Mouse (Mus musculus) thymus, adult 18-20 months (tissue): Measurements from ENCODE around the gene Ern1.
"Not testable (repeated sequence)": the region's sequence is repeated elsewhere in the genome, so short reads cannot be mapped to it uniquely, and the experiment has no call there.

ENCODE experiments used
- DNase-seq, 2 experiments: peaks; one replicate each; pipeline ENCODE4 v3.0.0; 2022; ENCODE audit warnings: mixed read lengths in 2 of 2

Gene Ern1

DNA sequence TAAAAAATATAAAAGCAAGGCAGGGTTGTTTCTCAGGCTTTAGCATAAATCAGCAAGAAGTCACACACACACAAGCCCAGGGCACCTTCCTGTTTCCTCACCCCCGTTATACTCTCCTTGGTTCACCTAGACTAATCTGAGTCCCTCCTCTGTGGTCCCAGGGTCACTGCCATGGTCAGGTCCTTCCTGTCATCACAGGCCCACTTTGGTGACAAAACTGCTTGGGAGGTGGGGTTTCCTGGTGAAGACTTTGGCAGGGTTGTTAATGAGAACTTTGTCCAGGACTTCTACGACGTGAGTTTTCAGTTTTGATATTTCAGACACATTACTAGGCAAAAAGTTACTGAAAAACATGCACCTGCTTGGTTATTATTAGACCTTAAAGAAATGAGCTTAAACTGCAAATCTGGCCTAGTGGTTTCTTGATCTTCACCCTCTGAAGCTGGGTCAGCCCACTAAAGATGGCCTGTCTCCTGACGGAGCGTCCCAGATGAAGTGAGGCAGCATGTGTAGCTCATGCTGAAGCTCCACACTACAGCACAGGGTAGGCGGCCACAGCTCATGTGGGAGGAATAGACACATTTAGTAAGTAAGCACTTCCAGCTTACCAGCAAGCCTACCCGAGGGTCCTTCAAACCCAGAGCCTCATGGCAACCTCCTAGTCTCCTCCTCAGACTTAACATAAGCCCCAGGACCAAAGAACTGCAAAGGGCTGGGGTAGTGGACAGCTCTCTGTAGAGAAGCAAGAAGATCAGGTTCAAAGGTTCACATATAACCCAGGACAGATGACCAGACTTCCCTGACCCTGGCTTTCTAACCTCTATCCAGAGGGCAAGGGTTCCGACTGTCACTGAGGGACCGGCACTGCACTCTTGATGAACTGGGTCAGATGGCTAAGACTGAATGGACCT, 7.8 kb downstream of the Ern1 start:
- no peak for DNase-seq

DNA sequence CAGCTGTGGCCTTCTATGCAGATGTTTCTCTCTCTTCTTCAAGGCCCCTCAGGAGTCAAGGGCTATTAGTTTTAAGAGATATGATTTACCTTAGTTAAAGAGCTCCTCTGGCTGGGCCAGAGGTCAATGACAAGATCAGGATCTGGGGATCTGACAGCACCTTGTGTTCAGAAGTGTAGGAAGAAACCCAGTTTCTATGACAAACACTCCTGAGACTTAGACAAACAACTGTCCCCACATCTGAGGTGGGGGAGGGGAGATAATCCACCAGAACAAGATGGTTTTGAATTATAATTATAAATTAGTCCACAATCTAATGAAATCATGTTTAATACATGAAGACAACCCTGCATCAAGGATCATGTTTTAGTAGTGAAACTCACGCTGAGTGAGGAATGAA, 8.9 kb downstream of the Ern1 start:
- DNase-seq, result no peak

DNA sequence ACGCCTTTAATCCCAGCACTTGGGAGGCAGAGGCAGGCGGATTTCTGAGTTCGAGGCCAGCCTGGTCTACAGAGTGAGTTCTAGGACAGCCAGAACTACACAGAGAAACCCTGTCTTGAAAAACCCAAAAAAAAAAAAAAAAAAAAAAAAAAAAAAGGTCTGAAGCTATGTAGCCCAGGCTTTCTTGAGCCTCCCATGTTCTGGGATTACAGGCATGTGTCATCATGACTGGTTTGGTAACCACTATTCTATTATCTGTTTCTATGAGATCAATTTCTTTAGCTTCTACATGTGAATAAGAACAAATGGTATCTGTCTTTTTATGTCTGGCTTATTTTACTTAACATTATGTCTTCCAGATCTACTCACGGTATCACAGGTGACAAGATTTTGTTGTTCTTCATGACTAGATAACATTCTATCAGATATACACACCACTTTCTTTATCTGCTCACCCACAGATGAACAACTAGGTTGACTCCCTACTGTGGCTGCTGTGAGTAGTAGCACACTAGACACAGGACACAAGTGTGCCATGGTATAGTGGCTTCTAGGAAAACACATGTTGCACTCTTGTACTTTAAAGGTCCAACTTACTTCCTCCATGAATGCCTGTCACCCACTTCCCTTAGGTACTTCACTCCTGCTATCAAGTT, 10.0 kb downstream of the Ern1 start:
- DNase-seq, result no peak

DNA sequence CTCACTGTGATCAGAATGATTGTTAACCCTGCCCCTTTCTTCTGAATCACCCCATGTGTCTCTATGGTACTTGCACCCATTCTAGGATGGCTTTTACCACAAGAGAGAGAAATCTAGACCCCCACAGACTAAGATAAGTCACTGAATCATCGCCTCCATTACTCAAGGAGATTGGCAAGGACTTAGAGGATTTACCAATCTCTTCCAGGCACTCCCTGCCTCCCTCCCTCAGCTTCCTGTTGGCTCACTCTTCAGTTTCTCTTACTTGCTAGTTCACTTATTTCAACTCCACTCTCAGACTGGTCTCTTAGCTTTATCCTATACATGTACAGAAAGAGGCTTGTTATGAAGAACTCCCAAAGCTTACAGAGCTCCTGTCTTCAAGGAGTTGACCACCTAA, 12.3 kb downstream of the Ern1 start:
- DNase-seq, result no peak

DNA sequence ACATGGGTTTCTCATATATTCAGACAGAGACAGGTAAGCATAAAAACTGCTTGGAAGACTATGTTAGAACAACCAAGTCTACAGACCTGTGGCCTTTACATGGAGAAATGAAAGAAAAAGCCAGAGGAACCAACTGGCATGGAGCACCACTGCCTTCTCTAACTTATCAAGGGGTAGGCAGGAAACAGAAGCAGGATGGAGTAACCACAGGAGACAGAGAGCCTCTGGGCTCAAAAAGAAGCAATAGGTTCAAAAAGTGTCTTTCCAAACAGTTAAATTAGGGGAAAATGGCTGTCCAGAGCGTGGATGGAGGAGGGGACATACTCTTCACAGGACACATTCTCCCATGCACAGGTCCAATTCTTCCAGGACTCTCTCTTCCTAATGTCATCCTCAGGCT, 16.0 kb downstream of the Ern1 start:
- no peak for DNase-seq

DNA sequence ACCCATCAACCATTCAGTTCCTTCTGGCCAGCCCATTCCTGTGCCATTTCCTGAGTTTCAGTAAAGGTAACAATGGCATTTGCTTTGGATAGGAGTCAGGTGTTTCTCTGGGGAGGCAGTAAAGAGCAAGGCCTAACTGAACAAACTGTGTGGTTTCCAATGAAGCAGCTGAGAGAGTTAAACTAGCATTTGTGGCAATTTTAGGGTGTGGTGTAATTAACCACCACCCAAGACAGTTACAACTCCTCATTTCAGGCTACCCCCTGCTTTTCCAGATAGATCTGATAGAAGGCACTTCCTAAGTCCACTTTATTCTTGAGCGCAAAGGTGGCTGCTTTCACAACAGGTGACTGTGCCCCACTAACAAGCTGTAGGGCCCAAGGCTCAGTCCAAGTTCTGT, 19.1 kb downstream of the Ern1 start:
- no peak for DNase-seq

DNA sequence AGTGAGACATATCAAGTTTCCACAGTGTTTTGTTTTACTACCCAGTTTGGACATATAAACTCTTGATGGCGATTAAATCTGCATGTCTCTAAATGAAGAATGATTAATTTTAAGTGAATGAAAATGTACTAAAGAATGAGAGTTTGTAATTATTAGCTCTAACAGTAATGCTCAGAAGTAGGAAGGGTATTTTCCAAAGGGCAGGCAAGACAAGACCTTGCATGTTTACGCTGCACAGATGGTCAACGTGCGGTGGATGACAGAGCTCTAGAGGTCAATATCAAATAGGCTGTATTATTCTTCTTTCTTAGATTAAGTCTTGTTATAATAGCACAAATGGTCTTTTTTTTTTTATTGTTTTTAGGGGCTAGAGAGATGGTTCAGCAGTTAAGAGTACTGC, 21.7 kb downstream of the Ern1 start:
- DNase-seq, result no peak

DNA sequence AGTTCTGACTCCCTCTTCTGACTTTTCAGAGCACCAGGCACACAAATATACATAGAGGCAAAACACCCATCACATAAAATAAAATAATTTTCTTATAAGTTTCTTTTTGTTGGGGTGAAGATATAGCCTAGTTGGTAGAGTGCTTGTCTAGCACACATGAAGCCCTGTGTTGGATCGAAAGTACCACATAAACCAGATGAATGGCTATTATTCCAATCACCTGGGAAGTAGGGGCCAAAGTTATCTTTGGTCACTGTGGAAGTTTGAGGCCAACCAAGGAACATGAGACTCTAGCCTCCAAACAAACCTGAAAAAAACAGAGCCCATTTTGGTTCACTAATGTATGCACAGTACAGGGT, 22.1 kb downstream of the Ern1 start:
- DNase-seq, result no peak

DNA sequence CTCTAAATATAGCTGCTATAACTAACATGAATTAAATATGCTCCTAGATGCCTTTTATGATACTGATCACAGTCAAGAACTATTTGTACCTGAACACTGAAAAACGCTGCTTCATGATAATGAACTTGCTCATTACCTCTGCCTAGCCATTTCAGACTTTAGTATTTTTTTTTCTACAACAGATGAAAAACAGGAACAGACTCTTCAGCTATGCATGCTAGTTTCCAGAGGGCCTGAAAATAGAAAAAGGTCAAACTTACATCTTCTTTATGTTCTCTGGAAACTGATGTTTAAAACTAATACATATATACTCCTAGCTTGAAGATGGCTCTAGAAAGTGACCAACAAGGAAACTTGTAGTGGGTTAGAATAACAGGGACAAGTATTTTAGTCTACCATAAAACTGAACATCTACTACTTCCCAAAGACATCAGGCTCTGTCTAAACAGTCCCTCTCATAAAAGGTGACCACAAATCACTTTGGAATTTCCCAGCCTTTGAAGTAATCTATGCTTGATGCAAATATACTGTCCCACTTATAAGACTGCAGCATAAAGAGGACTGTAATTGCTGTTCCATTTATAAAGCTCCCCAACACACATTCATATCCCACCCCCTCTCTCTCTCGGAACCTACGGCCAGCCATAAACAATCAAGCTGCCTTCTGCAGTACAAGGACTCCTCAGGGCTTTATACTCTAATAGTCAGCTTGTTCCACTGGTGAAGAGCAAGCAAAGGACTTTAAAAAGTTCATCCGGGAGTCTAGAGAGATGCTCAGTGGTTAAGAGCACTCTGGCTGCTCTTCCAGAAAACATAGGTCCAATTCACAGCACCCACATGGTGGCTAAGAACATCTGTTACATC, 22.7 kb downstream of the Ern1 start:
- no peak for DNase-seq

DNA sequence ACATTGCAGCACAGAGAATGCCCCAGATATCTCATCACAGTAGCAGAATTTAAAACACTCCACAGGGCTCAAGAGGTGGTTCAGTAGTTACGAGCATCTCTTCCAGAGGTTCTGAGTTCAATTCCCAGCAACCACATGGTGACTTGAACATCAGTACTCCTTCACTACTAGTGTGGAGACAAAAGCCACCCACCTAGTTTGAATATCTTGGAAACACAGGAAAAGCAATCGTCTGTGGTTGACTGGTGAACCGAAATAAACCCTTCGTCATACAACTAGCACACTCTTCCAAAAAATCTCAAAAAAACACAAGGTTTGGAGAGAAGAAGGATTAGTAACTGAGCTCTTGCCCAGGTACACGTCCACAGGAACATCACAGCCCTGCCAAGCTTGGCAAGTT, 23.8 kb downstream of the Ern1 start:
- no peak for DNase-seq

DNA sequence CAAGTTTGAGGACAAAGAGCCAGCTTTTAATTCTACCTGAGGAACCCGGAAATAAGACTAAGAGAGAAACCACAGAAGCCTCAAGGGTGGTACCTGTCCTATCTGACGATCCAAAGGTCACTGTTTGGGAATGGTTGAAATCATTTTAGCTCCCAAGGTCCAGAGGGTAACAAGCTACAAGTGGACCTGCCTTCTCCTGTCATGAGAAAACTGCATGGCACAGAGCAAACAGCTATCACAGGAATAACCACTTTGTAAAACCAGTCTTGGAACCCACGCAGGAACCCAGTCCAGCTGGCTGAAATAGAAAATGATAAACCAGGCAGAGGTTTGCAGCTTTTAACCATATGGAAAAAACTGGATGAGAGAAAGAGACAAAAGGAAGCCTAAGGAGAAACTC, 25.3 kb downstream of the Ern1 start:
- no peak for DNase-seq

DNA sequence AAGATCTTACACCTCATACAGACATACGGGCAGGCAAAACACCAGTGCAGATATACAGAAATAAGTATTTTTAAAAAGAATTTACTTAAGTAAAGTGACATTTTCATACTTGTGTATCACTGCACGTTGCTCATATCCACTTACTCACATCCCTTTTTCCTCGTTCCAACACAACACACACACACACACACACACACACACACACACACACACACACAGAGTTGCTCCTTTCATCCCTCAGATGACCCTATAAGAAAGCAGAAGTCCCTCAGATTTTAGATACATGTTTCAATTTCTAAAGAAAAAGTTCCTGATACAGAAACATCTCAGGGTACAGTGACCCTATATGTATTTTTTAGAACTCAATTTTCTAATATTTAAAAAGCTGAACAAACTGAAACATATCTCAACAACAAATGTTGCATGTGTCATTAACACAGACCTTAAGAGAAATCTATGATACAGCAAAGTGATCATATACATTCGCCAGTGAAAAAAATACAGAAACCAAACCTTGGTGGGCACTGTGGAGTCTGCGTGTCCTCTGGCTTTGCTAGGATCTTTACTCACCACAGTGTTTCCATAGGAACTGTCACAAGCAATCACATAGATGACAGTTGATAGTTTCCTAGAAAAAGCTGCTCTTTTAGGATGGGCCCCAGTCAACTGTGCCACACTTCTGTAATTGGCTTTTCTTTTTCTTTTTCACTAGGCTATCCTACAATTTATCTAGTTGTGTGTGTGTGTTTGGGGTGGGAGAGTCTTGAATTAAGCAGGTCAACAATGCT, 26.3 kb downstream of the Ern1 start:
- DNase-seq, result no peak

DNA sequence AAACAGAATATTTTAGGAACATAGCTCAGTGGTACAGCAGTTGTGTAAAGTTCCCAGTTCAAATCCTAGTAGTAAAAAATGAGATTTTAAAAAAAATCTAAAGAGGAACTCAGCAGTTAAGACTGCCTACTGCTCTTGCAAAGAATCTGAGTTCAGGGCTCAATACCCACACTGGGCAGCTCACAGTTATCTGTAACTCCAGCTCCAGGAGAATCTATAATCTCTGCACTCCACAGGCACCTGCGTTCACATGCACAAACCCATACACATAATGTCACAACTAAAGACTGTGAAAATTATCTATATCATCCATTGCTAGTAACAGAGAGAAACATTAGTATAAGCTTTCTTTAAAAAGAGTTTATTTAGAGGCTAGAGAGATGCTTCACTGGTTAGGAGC, 27.0 kb downstream of the Ern1 start:
- DNase-seq, result no peak

DNA sequence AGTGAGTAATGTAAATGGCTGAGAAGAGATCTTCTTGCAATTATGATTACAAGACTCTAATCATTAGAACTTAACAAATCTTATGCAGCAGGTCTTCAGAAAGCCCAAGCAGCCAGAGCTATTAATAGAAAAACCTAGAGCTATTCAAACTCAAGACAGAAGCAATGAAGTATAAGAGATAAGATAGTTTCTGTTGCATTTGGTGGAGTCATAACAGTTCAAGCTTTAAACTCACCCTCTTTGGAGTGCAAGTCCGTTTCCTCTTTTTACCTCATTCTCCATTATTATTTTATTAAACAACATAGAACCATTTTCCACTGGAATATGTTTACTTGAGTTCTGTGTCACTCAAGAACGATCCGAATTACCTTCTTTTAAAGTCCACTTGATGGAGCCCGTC, 29.1 kb downstream of the Ern1 start:
- DNase-seq, result no peak

DNA sequence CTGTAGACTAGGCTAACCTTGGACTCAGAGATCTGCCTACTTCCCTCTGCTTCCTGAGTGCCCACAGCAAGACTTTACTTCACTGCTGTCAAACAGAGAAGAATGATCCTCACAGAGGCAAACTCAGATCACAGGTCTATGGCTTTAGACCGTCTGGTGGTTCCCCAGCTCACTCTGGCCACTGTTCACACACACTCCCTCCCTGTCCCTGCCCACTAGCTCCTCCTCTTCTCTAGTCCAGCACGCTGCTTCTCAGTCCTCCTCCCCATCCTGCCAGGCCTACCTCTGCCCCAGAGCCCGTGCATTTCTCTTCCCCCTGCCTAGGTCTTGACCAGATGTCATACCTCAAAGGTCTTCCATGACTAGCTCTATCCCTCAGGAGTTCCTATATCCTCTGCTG, 44.0 kb downstream of the Ern1 start:
- no peak for DNase-seq

DNA sequence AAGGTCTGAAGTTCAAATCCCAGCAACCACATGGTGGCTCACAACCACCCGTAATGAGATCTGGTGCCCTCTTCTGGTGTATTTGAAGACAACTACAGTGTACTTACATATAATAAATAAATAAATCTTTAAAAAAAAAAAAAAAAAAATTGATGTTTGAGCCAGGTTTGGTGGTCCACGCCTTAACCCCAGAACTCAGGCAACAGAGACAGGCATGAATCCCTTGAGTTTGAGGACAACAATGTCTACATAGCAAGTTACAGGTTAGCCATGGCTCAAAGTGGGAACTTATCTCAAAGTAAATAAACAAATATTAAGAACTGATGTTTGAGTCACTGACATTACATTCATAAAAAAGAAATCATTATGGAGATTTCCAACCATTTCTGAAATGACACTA, 45.1 kb downstream of the Ern1 start:
- not testable (repeated sequence) for DNase-seq

DNA sequence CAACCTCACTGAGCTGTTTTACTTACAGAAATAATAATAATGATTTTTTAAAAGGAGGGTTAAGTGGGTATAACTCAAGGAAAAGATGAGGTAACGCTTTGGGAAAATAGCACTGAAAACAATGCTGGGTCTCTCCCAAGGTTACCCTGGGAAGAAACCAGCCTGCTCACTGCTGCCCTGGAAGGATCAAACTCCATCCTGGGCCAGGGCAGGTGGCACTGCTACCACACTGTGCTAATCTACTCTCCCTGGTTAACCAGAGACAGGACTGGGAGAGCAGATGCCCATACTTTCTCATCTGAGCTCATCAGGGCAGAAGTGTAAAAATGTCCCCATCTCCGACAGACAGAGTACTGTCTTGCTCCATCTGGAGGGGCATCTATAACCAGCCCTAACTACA, 47.3 kb downstream of the Ern1 start:
- DNase-seq, result no peak

DNA sequence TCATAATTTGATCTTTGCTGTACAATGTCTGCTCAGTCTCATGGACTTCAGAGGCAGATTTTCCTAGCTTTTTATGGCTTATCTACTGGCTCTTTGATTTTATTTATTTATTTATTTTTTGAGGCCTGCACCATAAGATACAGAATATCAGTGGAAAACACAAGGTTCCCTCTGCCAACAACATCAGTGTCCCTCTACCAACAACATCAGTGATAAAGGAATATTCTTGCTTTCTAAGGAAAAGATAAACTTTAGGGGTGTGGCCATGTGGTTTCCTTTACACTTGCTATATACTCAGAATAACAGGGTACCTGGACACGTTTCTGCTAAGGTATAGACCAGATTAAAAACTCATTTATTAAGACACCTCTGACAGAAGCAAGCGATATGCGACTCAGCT, 48.3 kb downstream of the Ern1 start:
- DNase-seq, result no peak

DNA sequence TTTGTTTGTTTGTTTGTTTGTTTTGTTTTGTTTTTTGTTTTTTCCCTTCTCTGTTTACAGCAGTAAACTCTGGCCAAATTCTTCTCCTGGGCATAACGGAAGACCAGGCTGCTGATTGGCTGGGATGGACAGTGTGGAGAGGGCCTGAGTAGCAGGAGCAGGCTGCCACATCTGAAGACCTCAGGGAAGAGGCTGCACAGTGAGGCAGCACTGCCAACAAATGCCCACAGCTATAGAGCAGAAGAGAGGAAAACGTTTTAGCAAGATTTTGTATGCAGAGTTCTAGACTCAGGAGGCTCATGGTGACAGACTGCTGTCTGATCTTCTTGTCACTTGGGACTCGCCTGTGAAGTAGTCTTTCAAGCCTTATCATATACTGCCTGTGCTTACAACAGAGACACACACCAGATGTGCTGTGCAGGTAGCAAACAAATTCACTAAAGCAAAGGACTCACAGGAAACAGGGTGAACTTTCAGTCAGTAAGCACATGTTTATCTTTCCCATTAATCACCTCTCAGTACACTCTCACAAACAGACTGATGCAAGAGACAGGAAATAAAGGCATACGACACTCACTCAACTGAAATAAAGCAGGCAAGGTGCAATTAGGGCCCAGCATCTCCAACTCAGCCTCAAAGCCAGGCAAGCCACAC, 49.0 kb downstream of the Ern1 start:
- peak in 1 of 2 experiments; percentile 7 for DNase-seq

DNA sequence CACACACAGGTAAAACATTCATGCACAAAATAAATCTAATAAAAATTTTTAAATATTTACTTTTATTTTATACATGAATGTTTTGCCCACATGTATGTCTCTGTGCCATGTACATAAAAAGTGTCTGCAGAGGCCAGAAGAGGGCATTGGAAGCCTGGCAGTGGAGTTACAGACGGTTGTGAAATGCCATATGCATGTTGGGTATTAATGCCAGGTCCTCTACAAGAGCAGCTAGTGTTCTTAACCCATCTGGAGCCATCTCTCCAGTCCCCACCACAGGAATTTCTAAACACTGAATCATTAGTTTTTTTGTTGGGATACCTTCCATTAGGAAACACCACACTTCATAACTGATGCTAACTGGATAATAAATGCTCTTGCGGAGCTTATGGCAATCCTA, 50.1 kb downstream of the Ern1 start:
- DNase-seq, result no peak

DNA sequence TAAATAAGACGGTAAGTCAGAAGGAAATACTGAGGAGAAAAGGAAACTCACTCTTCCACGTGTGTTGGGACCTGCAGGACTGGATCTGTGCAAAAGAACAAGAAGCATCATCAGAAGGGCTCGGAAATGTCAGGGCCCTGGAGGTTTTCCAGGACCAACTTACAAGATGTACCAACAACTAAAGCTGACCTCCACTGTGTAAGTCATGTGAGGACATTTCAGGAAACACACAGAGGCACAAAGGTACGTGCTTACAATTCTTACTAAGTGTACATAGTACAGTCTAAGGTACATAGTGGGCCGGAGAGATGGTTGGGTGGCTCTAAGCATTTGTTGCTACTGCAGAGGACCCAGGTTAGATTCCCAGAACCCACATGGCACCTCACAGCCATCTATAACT, 50.6 kb downstream of the Ern1 start:
- no peak for DNase-seq

DNA sequence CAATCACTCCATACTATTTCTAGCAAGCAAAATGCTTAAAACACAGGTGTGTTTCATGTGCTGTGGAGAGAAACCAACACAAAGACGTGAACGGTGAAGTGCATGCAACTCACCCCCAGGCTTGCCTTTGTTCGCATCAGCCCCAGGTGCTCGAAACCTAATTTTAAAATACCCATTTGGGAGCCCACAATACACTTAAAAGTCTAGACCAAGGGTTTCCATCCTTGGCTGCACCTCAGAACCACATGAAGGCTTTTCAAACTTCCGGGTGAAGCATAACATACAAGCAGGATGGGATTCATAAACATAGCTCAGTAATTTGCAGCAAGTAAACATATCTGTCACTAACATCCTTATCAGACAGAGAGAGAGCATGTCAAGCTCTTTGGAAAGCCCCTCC, 57.3 kb downstream of the Ern1 start:
- peak in 1 of 2 experiments; percentile 41 for DNase-seq
